ENCODE assay signal across 24 mouse cellular contexts in genomic region chr6:48638553-48638952, GRCm38 (mm10). TPM values are rescaled to one million over a fixed set of nuclear protein-coding genes. Genes with fewer than 3 reads are reported as not detected.
"Had no signal": no experiment of that assay in that cellular context is flagged by ENCODE, and none has a peak within 500 bp of the region (broad histone marks: within the 10 kb centered on the region; RNA-seq: fewer than 3 reads in every experiment).

No protein-coding gene starts in this region.

- ATAC-seq: lung, postnatal 0 days; midbrain, embryonic 13.5 days; midbrain, embryonic 15.5 days had no signal

- H3K9me3 ChIP-seq: lung, embryonic 15.5 days; megakaryocyte, embryonic 14.5 days; midbrain, embryonic 13.5 days; midbrain, embryonic 15.5 days; neural tube, embryonic 13.5 days had no signal

- H3K4me1 ChIP-seq: lung, embryonic 15.5 days; midbrain, embryonic 13.5 days; midbrain, embryonic 15.5 days had no signal

- H3K36me3 ChIP-seq: lung, embryonic 15.5 days; midbrain, embryonic 13.5 days; midbrain, embryonic 15.5 days; neural tube, embryonic 13.5 days had no signal

- DNase-seq: lung, adult 2 months; lung, postnatal 14 days; lung, postnatal 36 days; right cerebral cortex, postnatal 14 days; spleen, adult 18-20 months; thymus, adult 18-20 months; thymus, postnatal 14 days; thymus, postnatal 36 days had no signal

- H3K4me3 ChIP-seq: lung, embryonic 15.5 days; megakaryocyte, embryonic 14.5 days; midbrain, embryonic 13.5 days; midbrain, embryonic 15.5 days; neural tube, embryonic 13.5 days had no signal

- H3K4me2 ChIP-seq: lung, embryonic 15.5 days; midbrain, embryonic 11.5 days; midbrain, embryonic 13.5 days; midbrain, embryonic 15.5 days; neural tube, embryonic 13.5 days had no signal

- H3K9ac ChIP-seq: lung, embryonic 15.5 days; midbrain, embryonic 13.5 days; midbrain, embryonic 15.5 days; neural tube, embryonic 13.5 days had no signal

- H3K27ac ChIP-seq: lung, embryonic 15.5 days; macrophage; midbrain, embryonic 13.5 days; midbrain, embryonic 15.5 days; neural tube, embryonic 13.5 days had no signal

- H3K27me3 ChIP-seq: lung, embryonic 15.5 days; megakaryocyte, embryonic 14.5 days; midbrain, embryonic 13.5 days; midbrain, embryonic 15.5 days; neural tube, embryonic 13.5 days had no signal

RNA-seq across cellular contexts. Expression of gene AI854703, which starts 12.0 kb away (rescaled TPM):
- total RNA-seq: monocyte, adult 5-6 weeks had no signal

RNA-seq across cellular contexts. Expression of gene Gm44965, which starts 44.8 kb away (rescaled TPM):
- total RNA-seq: megakaryocyte progenitor cell, adult 5-6 weeks; midbrain, postnatal 0 days; neutrophil, adult 5-6 weeks had no signal
- polyA plus RNA-seq: liver, embryonic 16.5 days; lung, adult 2 months; lung, embryonic 15.5 days; lung, postnatal 0 days; macrophage; midbrain, embryonic 11.5 days; midbrain, embryonic 15.5 days; neural tube, embryonic 11.5 days; neural tube, embryonic 13.5 days; stomach, embryonic 14.5 days; thymus, postnatal 0 days had no signal
